Mouse (Mus musculus) G1E (cell line): ENCODE data around the gene Arl15. TPM values are rescaled to one million over a fixed set of nuclear protein-coding genes. Genes with fewer than 3 reads are reported as not detected.

ENCODE experiments used
- ATAC-seq: 2 replicates; pipeline ENCODE4 v1.8.0; 2016; ENCODE audit warnings: mild to moderate bottlenecking; ENCODE audit not compliant: insufficient number of reproducible peaks, poor library complexity, low FRiP score, severe bottlenecking; ENCODE audit errors: extremely low read depth
- DNase-seq: peaks from one replicate; pipeline ENCODE4 v3.0.0; 2012; ENCODE audit warnings: low spot score
- H3K27me3 ChIP-seq: 2 replicates; pipeline ENCODE4 v1.6.1; 2012; ENCODE audit warnings: mild to moderate bottlenecking, low read length, inconsistent platforms; ENCODE audit not compliant: insufficient read depth
- H3K36me3 ChIP-seq: replicated peaks from 2 replicates; pipeline ENCODE3; 2012; ENCODE audit warnings: mild to moderate bottlenecking, inconsistent platforms
- H3K4me1 ChIP-seq: 2 replicates; pipeline ENCODE4 v1.6.1; 2012; ENCODE audit warnings: low read depth, low read length, inconsistent platforms, mixed read lengths; ENCODE audit not compliant: insufficient read depth
- H3K4me3 ChIP-seq: 2 replicates; pipeline ENCODE4 v1.5.1; 2012; ENCODE audit warnings: low read depth, mild to moderate bottlenecking, inconsistent platforms, low read length, moderate library complexity, mixed read lengths
- H3K9me3 ChIP-seq: replicated peaks from 2 replicates; pipeline ENCODE4 v1.6.1; 2012; ENCODE audit warnings: inconsistent platforms
- CTCF ChIP-seq: IDR thresholded peaks from 2 replicates; pipeline ENCODE4 v1.5.1; 2012; ENCODE audit warnings: low read depth, low read length, inconsistent platforms, mixed read lengths
- GATA1 ChIP-seq: IDR thresholded peaks from 2 replicates; pipeline ENCODE4 v1.6.1; 2012; ENCODE audit warnings: borderline replicate concordance, low read length, inconsistent platforms, mixed read lengths
- GATA2 ChIP-seq: IDR thresholded peaks from 2 replicates; pipeline ENCODE4 v1.6.1; 2012; ENCODE audit warnings: low read depth, low read length, inconsistent platforms, borderline replicate concordance
- POLR2AphosphoS5 ChIP-seq: IDR thresholded peaks from 2 replicates; pipeline ENCODE4 v1.6.1; 2012; ENCODE audit warnings: low read depth, low read length, inconsistent platforms; ENCODE audit not compliant: insufficient replicate concordance
- TAL1 ChIP-seq: conservative IDR thresholded peaks from 2 replicates; pipeline ENCODE4 v1.6.1; 2012; ENCODE audit warnings: low read depth, low read length, inconsistent platforms, mixed read lengths
- polyA plus RNA-seq: library from polyadenylated mRNA; stranded (reverse); fragments of >175 nt; gene quantifications from 2 replicates; pipeline ENCODE4 v1.2.3, GENCODE M21; 2012
- total RNA-seq, 2 experiments: library from RNA; stranded (forward) in 1 of 2; stranded (reverse) in 1 of 2; fragments of 200-1000 nt in 1 of 2; fragments of >200 nt in 1 of 2; fragmentation: Nextera tagmentation in 1 of 2; gene quantifications; 2 replicates each; pipeline ENCODE4 v1.2.3; 2014 to 2017

The Arl15 gene
- total and polyA plus RNA-seq, 3 experiments: 3.2 to 73.8 (median 64.0) TPM

GRCm38 (mm10) chr13:114113516-114113915 is 319.2 kb downstream of the Arl15 start:
- H3K27me3 ChIP-seq: no peaks in the 10 kb centered on the region
- no peak for DNase-seq

DNA sequence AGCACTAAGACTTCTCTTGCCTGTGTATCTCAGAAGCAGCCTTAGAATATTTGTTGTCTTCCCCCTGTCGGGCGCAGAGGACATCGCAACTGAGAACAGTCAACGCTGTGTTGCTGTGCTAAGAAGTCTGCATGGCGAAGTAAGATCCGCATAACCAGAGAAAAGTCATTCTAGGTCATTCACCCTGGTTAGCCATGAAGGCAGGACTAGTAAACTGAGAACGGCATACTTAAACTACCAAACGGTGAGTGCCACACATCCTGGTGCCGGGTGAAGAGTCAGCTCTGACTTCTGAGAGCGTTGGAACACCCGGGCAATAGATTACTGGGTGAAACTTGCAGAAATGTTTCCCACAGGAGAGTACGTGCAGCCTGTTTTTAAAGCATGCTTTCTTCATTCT is 320.3 kb downstream of the Arl15 start:
- no peaks in the 10 kb centered on the region for H3K9me3 ChIP-seq
- H3K4me3 ChIP-seq: no peak overlapping the region
- no peak for ATAC-seq
- no peak for TF ChIP-seq POLR2AphosphoS5
- TF ChIP-seq GATA1: no peak
- TF ChIP-seq GATA2: no peak
- no peaks in the 10 kb centered on the region for H3K27me3 ChIP-seq
- DNase-seq: no peak
- peaks cover 82% of the 10 kb centered on the region for H3K36me3 ChIP-seq
- no peaks in the 10 kb centered on the region for H3K4me1 ChIP-seq

More at GRCm38 (mm10) chr13:114113516-114113915, 319.2 kb downstream of the Arl15 start:
- Histone ChIP-seq H3K4me3 (no peak overlapping the region), H3K36me3 (peaks cover 82% of the 10 kb centered on the region), H3K9me3 (no peaks in the 10 kb centered on the region), H3K4me1 (no peaks in the 10 kb centered on the region)
- no peak for ATAC-seq
- TF ChIP-seq POLR2AphosphoS5: no peak
- TF ChIP-seq TAL1: no peak
- TF ChIP-seq GATA1: no peak
- no peak for TF ChIP-seq CTCF
- no peak for TF ChIP-seq GATA2

DNA sequence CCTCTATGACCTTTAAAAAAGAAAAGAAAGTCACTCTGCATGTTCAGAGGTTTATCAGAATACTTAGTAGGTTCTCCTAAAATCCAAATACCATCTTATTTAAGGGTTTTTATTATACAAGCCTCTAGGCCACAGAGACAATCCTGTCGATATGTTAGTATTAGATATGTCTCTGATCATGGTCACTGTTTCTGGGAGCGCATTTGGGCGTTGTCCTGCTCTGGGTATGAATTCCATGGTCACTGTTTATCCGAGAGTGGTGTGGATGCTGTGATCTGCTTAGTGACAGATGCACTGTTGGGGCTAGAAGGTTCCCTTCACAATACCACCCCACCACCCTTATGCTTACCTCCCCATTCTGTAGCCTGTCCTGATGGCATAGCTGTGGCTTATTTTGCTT is 320.8 kb downstream of the Arl15 start:
- Histone ChIP-seq H3K9me3 (no peaks in the 10 kb centered on the region), H3K36me3 (peaks cover 82% of the 10 kb centered on the region), H3K4me3 (no peak overlapping the region), H3K27me3 (no peaks in the 10 kb centered on the region), H3K4me1 (no peaks in the 10 kb centered on the region)
- DNase-seq (no peak), ATAC-seq (no peak)
- TF ChIP-seq CTCF (no peak), GATA1 (no peak), TAL1 (no peak), GATA2 (no peak), POLR2AphosphoS5 (no peak)

DNA sequence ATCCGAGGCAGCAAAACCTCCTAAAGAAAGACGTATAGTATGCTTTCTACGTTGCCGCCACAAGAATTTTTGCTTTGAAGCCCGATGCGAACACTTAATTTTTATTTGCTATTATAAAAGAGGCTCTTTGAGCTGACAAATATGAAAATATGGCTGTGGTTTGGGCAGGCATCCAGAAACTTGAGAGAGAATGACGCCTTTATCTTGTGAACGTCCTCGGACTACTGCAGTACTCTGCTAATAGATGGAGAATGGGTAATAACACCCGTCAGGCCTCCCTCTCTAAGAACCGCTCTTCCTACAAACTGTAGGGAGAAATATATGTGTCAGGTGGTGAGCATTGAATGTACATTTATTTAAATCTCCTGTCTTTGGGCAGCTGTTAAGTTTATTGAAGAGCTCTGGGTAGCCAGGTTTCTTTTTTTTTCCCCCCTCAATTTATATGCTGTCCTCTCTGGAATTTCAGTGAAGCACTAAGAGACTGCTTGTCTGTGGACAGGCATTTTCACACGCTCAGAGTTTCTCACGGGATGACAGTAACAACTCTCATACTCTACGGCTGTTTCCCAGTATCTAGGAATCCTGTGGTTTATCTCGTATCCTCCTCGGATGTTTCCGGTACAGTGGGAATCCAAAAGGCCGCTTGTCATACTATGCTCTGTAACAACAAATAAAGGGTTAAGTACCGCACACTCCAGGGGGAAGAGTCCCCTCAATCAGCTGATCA is 324.0 kb downstream of the Arl15 start:
- no peaks in the 10 kb centered on the region for H3K27me3 ChIP-seq
- TF ChIP-seq POLR2AphosphoS5 (no peak), CTCF (no peak), GATA2 (no peak), GATA1 (no peak)
- H3K9me3 ChIP-seq: no peaks in the 10 kb centered on the region
- ATAC-seq: no peak
- no peak overlapping the region for H3K4me3 ChIP-seq
- no peaks in the 10 kb centered on the region for H3K4me1 ChIP-seq
- H3K36me3 ChIP-seq: peaks cover 84% of the 10 kb centered on the region
- no peak for DNase-seq

DNA sequence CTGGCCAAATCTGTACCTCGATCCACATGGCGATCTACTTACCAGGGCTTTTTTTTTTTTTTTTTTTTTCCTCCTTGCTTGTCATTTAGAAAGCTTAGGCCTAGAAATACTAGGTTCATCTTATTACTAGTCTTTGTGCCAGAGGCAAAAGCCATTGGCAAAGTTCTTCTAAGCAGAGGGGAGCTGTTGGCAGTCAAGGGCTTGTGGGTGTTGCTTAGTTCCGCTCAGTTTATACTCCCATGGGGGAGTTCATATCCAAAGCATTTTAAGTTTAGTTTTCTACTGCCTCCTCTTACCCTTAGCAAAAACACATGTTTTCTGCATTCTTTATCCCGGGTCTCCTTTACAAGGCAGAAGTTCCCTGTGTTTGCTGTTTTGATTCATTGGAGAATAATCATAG is 325.5 kb downstream of the Arl15 start:
- no peaks in the 10 kb centered on the region for H3K27me3 ChIP-seq
- TF ChIP-seq POLR2AphosphoS5 (no peak), GATA2 (no peak)
- no peak overlapping the region for H3K4me3 ChIP-seq
- H3K9me3 ChIP-seq: no peaks in the 10 kb centered on the region
- H3K4me1 ChIP-seq: no peaks in the 10 kb centered on the region
- H3K36me3 ChIP-seq: peaks cover 88% of the 10 kb centered on the region
- no peak for ATAC-seq
- DNase-seq: no peak

DNA sequence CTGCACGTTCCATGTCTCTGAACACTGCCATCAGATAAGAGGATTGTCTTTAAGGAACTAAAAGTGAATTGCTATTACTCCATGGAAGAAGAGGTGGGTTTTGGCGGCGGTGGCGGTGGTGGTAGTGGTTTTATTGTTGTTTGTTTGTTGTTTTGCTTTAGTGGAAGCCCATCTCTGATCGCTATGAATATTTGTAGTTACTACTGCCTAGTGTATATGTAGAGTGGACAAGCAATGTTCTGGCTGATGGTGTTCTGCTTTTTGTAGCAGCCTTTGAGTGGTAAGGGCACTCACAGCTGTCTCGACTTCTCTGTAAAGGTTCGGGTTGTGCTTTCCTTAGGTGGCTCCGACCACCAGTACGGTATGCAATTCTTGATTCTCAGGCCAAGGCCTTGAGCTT is 327.3 kb downstream of the Arl15 start:
- Histone ChIP-seq H3K36me3 (peaks cover 85% of the 10 kb centered on the region), H3K27me3 (no peaks in the 10 kb centered on the region), H3K9me3 (no peaks in the 10 kb centered on the region), H3K4me3 (no peak overlapping the region), H3K4me1 (no peaks in the 10 kb centered on the region)
- ATAC-seq (no peak), DNase-seq (no peak)
- TF ChIP-seq TAL1: no peak
- TF ChIP-seq GATA2: no peak

- H3K4me3 ChIP-seq: no peak overlapping the region
- H3K27me3 ChIP-seq: no peaks in the 10 kb centered on the region
- no peak for TF ChIP-seq POLR2AphosphoS5
- TF ChIP-seq GATA2: no peak
- no peak for TF ChIP-seq GATA1
- no peak for TF ChIP-seq TAL1
- TF ChIP-seq CTCF: no peak
- H3K4me1 ChIP-seq: no peaks in the 10 kb centered on the region
- H3K36me3 ChIP-seq: peaks cover 93% of the 10 kb centered on the region
- no peaks in the 10 kb centered on the region for H3K9me3 ChIP-seq
- DNase-seq (no peak), ATAC-seq (no peak)
These were observed 329.1 kb downstream of the Arl15 start for GRCm38 (mm10) chr13:114123391-114123790.
